8 mouse cellular contexts compared by ENCODE assay signal in the genomic region with DNA sequence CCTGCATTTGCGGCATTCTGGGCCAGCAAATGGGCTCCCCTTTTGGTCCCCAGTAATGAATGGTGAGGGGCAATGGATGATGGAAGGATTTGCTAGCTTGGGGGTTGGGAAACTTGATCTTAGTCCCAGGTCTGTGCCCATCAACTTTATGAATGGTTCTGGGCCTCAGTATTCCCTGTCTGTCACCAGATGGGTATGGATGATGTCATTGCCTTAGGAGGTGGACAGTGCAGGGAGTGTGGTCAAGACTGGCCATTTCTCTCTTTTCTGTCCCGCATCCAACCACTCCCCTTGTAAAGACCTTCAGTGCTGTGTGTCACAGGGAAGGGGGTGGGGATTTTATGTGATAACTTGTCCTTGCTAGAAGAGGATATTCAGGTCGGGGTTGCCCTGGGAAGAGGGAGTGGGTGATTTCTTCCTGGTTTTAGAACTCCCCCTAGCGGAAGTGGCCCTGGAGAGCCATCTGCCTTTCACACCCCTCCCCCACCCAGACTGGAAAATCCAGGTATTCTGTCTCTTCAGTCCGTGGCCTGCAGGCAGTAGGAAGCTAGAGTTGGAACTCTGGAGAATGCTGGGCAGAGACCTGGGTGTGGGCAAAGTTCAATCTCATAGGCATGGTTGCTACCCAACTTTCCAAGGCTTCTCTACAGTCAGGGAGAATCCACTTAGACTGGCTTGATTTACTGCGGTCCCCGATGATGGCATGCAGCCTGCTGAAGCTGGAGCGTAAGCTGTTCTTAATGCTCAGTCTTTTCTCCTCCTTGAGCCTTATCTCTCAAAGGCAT. TPM values are rescaled to one million over a fixed set of nuclear protein-coding genes. Genes with fewer than 3 reads are reported as not detected.
DNase-seq lines count a peak whose midpoint lies in the region; ATAC-seq lines count a peak whose summit lies in the region.

No protein-coding gene starts in this region.

- H3K27me3 ChIP-seq in embryonic facial prominence, embryonic 14.5 days (replicated peaks; ENCODE audit: control insufficient read depth, insufficient read depth, low read length), result no peaks in the 10 kb centered on the region
- H3K27me3 ChIP-seq in liver, embryonic 13.5 days, result 0 out of 2 replicates have a peak, but pooled peaks cover 7% of the 10 kb centered on the region
- H3K27me3 ChIP-seq in neural tube, embryonic 13.5 days, result no peaks in the 10 kb centered on the region

- ATAC-seq in embryonic facial prominence, embryonic 14.5 days (ENCODE audit: low read depth), result no peak
- no peak for ATAC-seq in liver, embryonic 13.5 days (ENCODE audit: low read depth)
- no peak for ATAC-seq in neural tube, embryonic 13.5 days (ENCODE audit: low read depth)

- H3K27ac ChIP-seq in embryonic facial prominence, embryonic 14.5 days (replicated peaks; ENCODE audit: low read depth, low read length), result peak overlapping the region; percentile 95; the same call in 1 of the 2 replicates
- peak overlapping the region; percentile 66 for H3K27ac ChIP-seq in liver, embryonic 13.5 days
- H3K27ac ChIP-seq in neural tube, embryonic 13.5 days (replicated peaks), result peak overlapping the region; percentile 98

- H3K36me3 ChIP-seq in embryonic facial prominence, embryonic 14.5 days (ENCODE audit: control insufficient read depth, insufficient read depth, low read length), result peaks cover under 1% of the 10 kb centered on the region; the same call in 1 of the 2 replicates
- H3K36me3 ChIP-seq in liver, embryonic 13.5 days, result no peaks in the 10 kb centered on the region
- no peaks in the 10 kb centered on the region for H3K36me3 ChIP-seq in neural tube, embryonic 13.5 days

- H3K9ac ChIP-seq in embryonic facial prominence, embryonic 14.5 days (ENCODE audit: low read depth, low read length), result peak overlapping the region; percentile 74
- peak overlapping the region; percentile 81 for H3K9ac ChIP-seq in liver, embryonic 13.5 days
- H3K9ac ChIP-seq in neural tube, embryonic 13.5 days, result peak overlapping the region; percentile 97

- peaks cover 44% of the 10 kb centered on the region for H3K4me1 ChIP-seq in embryonic facial prominence, embryonic 14.5 days (ENCODE audit: control insufficient read depth, insufficient read depth, low read length)
- peaks cover 86% of the 10 kb centered on the region for H3K4me1 ChIP-seq in liver, embryonic 13.5 days (replicated peaks)
- peaks cover 59% of the 10 kb centered on the region for H3K4me1 ChIP-seq in neural tube, embryonic 13.5 days (replicated peaks)

- peak; percentile 53 for DNase-seq in gastrocnemius, adult 18-20 months (ENCODE audit: low spot score)
- DNase-seq in gastrocnemius, postnatal 25 days, result no peak
- DNase-seq in adrenal gland, adult (ENCODE audit: inconsistent age in 2 of 2, low spot score in 1 of 2), result peak; percentile 84 to 96
- DNase-seq in embryonic facial prominence, embryonic 14.5 days (ENCODE audit: low spot score), result no peak
- peak; percentile 53 for DNase-seq in induced T-regulatory cell, adult 2 months (ENCODE audit: low read depth)
- DNase-seq in liver, embryonic 13.5 days, result no peak
- DNase-seq in B cell, adult 2 months, result no peak

- peak overlapping the region; percentile 72 for H3K4me2 ChIP-seq in embryonic facial prominence, embryonic 14.5 days (ENCODE audit: low read depth, low read length)
- H3K4me2 ChIP-seq in liver, embryonic 13.5 days, result peak overlapping the region; percentile 96
- peak overlapping the region; percentile 63 for H3K4me2 ChIP-seq in neural tube, embryonic 13.5 days

- WGBS in embryonic facial prominence, embryonic 14.5 days, result 24% methylated on average over 8 of the region's 8 CpGs
- WGBS in liver, embryonic 13.5 days (ENCODE audit: insufficient replicate concordance), result 30% methylated on average over 8 of the region's 8 CpGs
- WGBS in neural tube, embryonic 13.5 days, result 22% methylated on average over 8 of the region's 8 CpGs

- H3K9me3 ChIP-seq in embryonic facial prominence, embryonic 14.5 days (ENCODE audit: control insufficient read depth, low read length), result no peaks in the 10 kb centered on the region
- H3K9me3 ChIP-seq in liver, embryonic 13.5 days (replicated peaks), result no peaks in the 10 kb centered on the region
- no peaks in the 10 kb centered on the region for H3K9me3 ChIP-seq in neural tube, embryonic 13.5 days

- peak overlapping the region; percentile 90 for H3K4me3 ChIP-seq in embryonic facial prominence, embryonic 14.5 days (ENCODE audit: low read depth, low read length)
- peak overlapping the region; percentile 77 for H3K4me3 ChIP-seq in liver, embryonic 13.5 days (replicated peaks)
- H3K4me3 ChIP-seq in neural tube, embryonic 13.5 days, result peak overlapping the region; percentile 91

RNA-seq across cellular contexts. Expression of a gene that starts 2.8 kb away (rescaled TPM):
- 10 to 100 TPM; 10.0 to 19.2 TPM for total RNA-seq in gastrocnemius, adult 18-20 months (2021)
- 10 to 100 TPM; 18.3 to 21.9 TPM for total RNA-seq in gastrocnemius, postnatal 25 days (2021)
- polyA plus RNA-seq in embryonic facial prominence, embryonic 14.5 days (2014; fragmentation: Nextera tagmentation; extraction: Ambion mirVana), result 88.6 and 96.3 TPM in 2 replicates
- 27.5 and 31.2 TPM in 2 replicates for polyA plus RNA-seq in liver, embryonic 13.5 days (2015; fragmentation: Nextera tagmentation; extraction: Ambion mirVana)
- polyA plus RNA-seq in neural tube, embryonic 13.5 days (2015; fragmentation: Nextera tagmentation; extraction: Ambion mirVana), result 114 and 123 TPM in 2 replicates

RNA-seq across cellular contexts. Expression of a gene that starts 19.4 kb away (rescaled TPM):
- 100 to 1,000 TPM; 426 to 450 TPM for total RNA-seq in gastrocnemius, adult 18-20 months (2021)
- 100 to 1,000 TPM; 379 to 436 TPM for total RNA-seq in gastrocnemius, postnatal 25 days (2021)
- polyA plus RNA-seq in embryonic facial prominence, embryonic 14.5 days (2014; fragmentation: Nextera tagmentation; extraction: Ambion mirVana), result 712 and 810 TPM in 2 replicates
- 436 and 468 TPM in 2 replicates for polyA plus RNA-seq in liver, embryonic 13.5 days (2015; fragmentation: Nextera tagmentation; extraction: Ambion mirVana)
- 351 and 415 TPM in 2 replicates for polyA plus RNA-seq in neural tube, embryonic 13.5 days (2015; fragmentation: Nextera tagmentation; extraction: Ambion mirVana)

RNA-seq across cellular contexts. Expression of a gene that starts 25.9 kb away (rescaled TPM):
- total RNA-seq in gastrocnemius, adult 18-20 months (2021), result not detected
- total RNA-seq in gastrocnemius, postnatal 25 days (2021), result not detected
- polyA plus RNA-seq in embryonic facial prominence, embryonic 14.5 days (2014; fragmentation: Nextera tagmentation; extraction: Ambion mirVana), result not detected in 2 replicates
- polyA plus RNA-seq in liver, embryonic 13.5 days (2015; fragmentation: Nextera tagmentation; extraction: Ambion mirVana), result 0.19 and 0.22 TPM in 2 replicates
- 0.67 TPM in 1 of 2 replicates, not detected in the other for polyA plus RNA-seq in neural tube, embryonic 13.5 days (2015; fragmentation: Nextera tagmentation; extraction: Ambion mirVana)

RNA-seq across cellular contexts. Expression of a gene that starts 35.2 kb away (rescaled TPM):
- total RNA-seq in gastrocnemius, adult 18-20 months (2021), result 1 to 10 TPM; 5.2 to 5.9 TPM
- total RNA-seq in gastrocnemius, postnatal 25 days (2021), result 1 to 10 TPM; 4.9 to 6.4 TPM
- 10.3 and 11.8 TPM in 2 replicates for polyA plus RNA-seq in embryonic facial prominence, embryonic 14.5 days (2014; fragmentation: Nextera tagmentation; extraction: Ambion mirVana)
- polyA plus RNA-seq in liver, embryonic 13.5 days (2015; fragmentation: Nextera tagmentation; extraction: Ambion mirVana), result 7.0 and 7.7 TPM in 2 replicates
- 18.8 and 19.1 TPM in 2 replicates for polyA plus RNA-seq in neural tube, embryonic 13.5 days (2015; fragmentation: Nextera tagmentation; extraction: Ambion mirVana)

RNA-seq across cellular contexts. Expression of a gene that starts 39.0 kb away (rescaled TPM):
- total RNA-seq in gastrocnemius, adult 18-20 months (2021), result under 1 TPM; 0.19 to 0.34 TPM
- under 1 TPM; 0.48 to 0.67 TPM for total RNA-seq in gastrocnemius, postnatal 25 days (2021)
- 7.0 and 7.5 TPM in 2 replicates for polyA plus RNA-seq in embryonic facial prominence, embryonic 14.5 days (2014; fragmentation: Nextera tagmentation; extraction: Ambion mirVana)
- 0.85 and 1.3 TPM in 2 replicates for polyA plus RNA-seq in liver, embryonic 13.5 days (2015; fragmentation: Nextera tagmentation; extraction: Ambion mirVana)
- 31.0 and 32.3 TPM in 2 replicates for polyA plus RNA-seq in neural tube, embryonic 13.5 days (2015; fragmentation: Nextera tagmentation; extraction: Ambion mirVana)

Comparison
In these comparisons a context has a peak if more than half of its experiments do, and no peak if none do; other contexts are left out.
1. DNase-seq: peak in gastrocnemius, adult 18-20 months (single experiment), adrenal gland, adult (2 of 2) and induced T-regulatory cell, adult 2 months (single experiment); none in gastrocnemius, postnatal 25 days (single experiment), embryonic facial prominence, embryonic 14.5 days (single experiment), liver, embryonic 13.5 days (single experiment) and B cell, adult 2 months (0 of 2).
2. Peak in every context shown above with its lines, with median percentiles within 50 percentile points of each other: H3K27ac ChIP-seq, H3K4me2 ChIP-seq, H3K4me3 ChIP-seq and H3K9ac ChIP-seq.